Mouse (Mus musculus) MEL (cell line): Measurements from ENCODE around the gene Exph5. TPM values are rescaled to one million over a fixed set of nuclear protein-coding genes. Genes with fewer than 3 reads are reported as not detected.

Experiments
- DNase-seq: peaks from one replicate; pipeline ENCODE4 v3.0.0; 2011; ENCODE audit warnings: low read depth, low spot score
- H3K27ac ChIP-seq: 2 replicates; pipeline ENCODE4 v1.5.1; 2012; ENCODE audit warnings: low read depth, mild to moderate bottlenecking, control low read depth, low read length, moderate library complexity; ENCODE audit not compliant: control insufficient read depth
- H3K27me3 ChIP-seq, 2 experiments: fragments of 150-350 bp in 1 of 2; sonication (generic) in 1 of 2; 2 replicates each; pipeline ENCODE4 v1.6.1; 2012; ENCODE audit warnings: low read length in 2 of 2, mild to moderate bottlenecking in 2 of 2, improper control_type of control experiment in 1 of 2, moderate library complexity in 1 of 2; ENCODE audit not compliant: insufficient read depth in 2 of 2, control insufficient read depth in 1 of 2
- H3K36me3 ChIP-seq, 2 experiments: 2 replicates each; pipeline ENCODE4 v1.6.1; 2012 to 2014; ENCODE audit warnings: low read length in 2 of 2, improper control_type of control experiment in 1 of 2, inconsistent platforms in 1 of 2, mild to moderate bottlenecking in 1 of 2; ENCODE audit not compliant: insufficient read depth in 2 of 2, control insufficient read depth in 1 of 2
- H3K4me1 ChIP-seq, 2 experiments: fragments of 150-350 bp in 1 of 2; sonication (generic) in 1 of 2; 2 replicates each; pipeline ENCODE4 v1.6.1; 2012; ENCODE audit warnings: low read length in 2 of 2, improper control_type of control experiment in 1 of 2, mild to moderate bottlenecking in 1 of 2; ENCODE audit not compliant: insufficient read depth in 2 of 2, control insufficient read depth in 1 of 2
- H3K4me3 ChIP-seq, 2 experiments: fragments of 150-350 bp in 1 of 2; sonication (generic) in 1 of 2; 2 replicates each; pipeline ENCODE4 v1.5.1; 2012; ENCODE audit warnings: low read depth in 2 of 2, low read length in 2 of 2, mild to moderate bottlenecking in 2 of 2, moderate library complexity in 2 of 2, control low read depth in 1 of 2, improper control_type of control experiment in 1 of 2; ENCODE audit not compliant: control insufficient read depth in 1 of 2, insufficient read depth in 1 of 2
- H3K79me2 ChIP-seq: 2 replicates; pipeline ENCODE4 v1.6.1; 2012; ENCODE audit warnings: mild to moderate bottlenecking, low read length, moderate library complexity; ENCODE audit not compliant: control insufficient read depth, poor library complexity, insufficient read depth
- H3K9ac ChIP-seq: 2 replicates; pipeline ENCODE4 v1.6.1; 2012; ENCODE audit warnings: low read depth, mild to moderate bottlenecking, control low read depth, low read length, moderate library complexity; ENCODE audit not compliant: control insufficient read depth, poor library complexity, severe bottlenecking
- H3K9me3 ChIP-seq: fragments of 150-350 bp; sonication (generic); replicated peaks from 2 replicates; pipeline ENCODE4 v1.6.1; 2012; ENCODE audit warnings: mild to moderate bottlenecking, low read length, improper control_type of control experiment, moderate library complexity; ENCODE audit not compliant: insufficient read depth
- BHLHE40 ChIP-seq: IDR thresholded peaks from 2 replicates; pipeline ENCODE4 v1.6.1; 2012; ENCODE audit warnings: low read depth, mild to moderate bottlenecking, inconsistent platforms, low read length, improper control_type of control experiment, borderline replicate concordance
- E2F4 ChIP-seq: IDR thresholded peaks from 2 replicates; pipeline ENCODE4 v1.6.1; 2011; ENCODE audit warnings: low read depth, low read length, improper control_type of control experiment, borderline replicate concordance
- ELF1 ChIP-seq: IDR thresholded peaks from 2 replicates; pipeline ENCODE4 v1.6.1; 2014; ENCODE audit warnings: low read depth, mild to moderate bottlenecking, inconsistent platforms, low read length, improper control_type of control experiment, moderate library complexity
- EP300 ChIP-seq, 2 experiments: IDR thresholded peaks; 2 replicates each; pipeline ENCODE4 v1.6.1; 2011; ENCODE audit warnings: improper control_type of control experiment in 2 of 2, low read length in 2 of 2, low read depth in 1 of 2, mild to moderate bottlenecking in 1 of 2
- ETS1 ChIP-seq: IDR thresholded peaks from 2 replicates; pipeline ENCODE4 v1.6.1; 2012; ENCODE audit warnings: low read depth, mild to moderate bottlenecking, inconsistent platforms, low read length, improper control_type of control experiment, moderate library complexity
- GABPA ChIP-seq: IDR thresholded peaks from 2 replicates; pipeline ENCODE4 v1.6.1; 2012; ENCODE audit warnings: low read depth, mild to moderate bottlenecking, inconsistent platforms, low read length, improper control_type of control experiment, moderate library complexity
- GATA1 ChIP-seq: IDR thresholded peaks from 2 replicates; pipeline ENCODE4 v1.6.1; 2011; ENCODE audit warnings: low read depth, low read length, improper control_type of control experiment
- JUND ChIP-seq: IDR thresholded peaks from 2 replicates; pipeline ENCODE4 v1.6.1; 2011; ENCODE audit warnings: low read depth, mild to moderate bottlenecking, improper control_type of control experiment, low read length
- KAT2A ChIP-seq: conservative IDR thresholded peaks from 2 replicates; pipeline ENCODE4 v1.6.1; 2012; ENCODE audit warnings: low read depth, low read length, improper control_type of control experiment, inconsistent platforms
- MAFK ChIP-seq: IDR thresholded peaks from 2 replicates; pipeline ENCODE4 v1.6.1; 2011; ENCODE audit warnings: low read depth, mild to moderate bottlenecking, low read length, improper control_type of control experiment, borderline replicate concordance
- MYB ChIP-seq: IDR thresholded peaks from 2 replicates; pipeline ENCODE4 v1.6.1; 2011; ENCODE audit warnings: mild to moderate bottlenecking, low read depth, low read length, improper control_type of control experiment
- MYC ChIP-seq: IDR thresholded peaks from 2 replicates; pipeline ENCODE4 v1.6.1; 2011; ENCODE audit warnings: low read depth, mild to moderate bottlenecking, low read length, improper control_type of control experiment, moderate library complexity
- NELFE ChIP-seq: IDR thresholded peaks from 2 replicates; pipeline ENCODE4 v1.6.1; 2011; ENCODE audit warnings: low read depth, low read length, improper control_type of control experiment
- RAD21 ChIP-seq: IDR thresholded peaks from 2 replicates; pipeline ENCODE4 v1.6.1; 2011; ENCODE audit warnings: mild to moderate bottlenecking, low read depth, low read length, improper control_type of control experiment
- SIN3A ChIP-seq: IDR thresholded peaks from 2 replicates; pipeline ENCODE4 v1.6.1; 2012; ENCODE audit warnings: low read length, improper control_type of control experiment, inconsistent platforms
- TAL1 ChIP-seq: IDR thresholded peaks from 2 replicates; pipeline ENCODE4 v1.6.1; 2012; ENCODE audit warnings: mild to moderate bottlenecking, inconsistent platforms, low read length, moderate library complexity, mixed read lengths
- TCF12 ChIP-seq: IDR thresholded peaks from 2 replicates; pipeline ENCODE4 v1.6.1; 2014; ENCODE audit warnings: low read depth, mild to moderate bottlenecking, inconsistent platforms, low read length, improper control_type of control experiment, moderate library complexity
- USF1 ChIP-seq: IDR thresholded peaks from 2 replicates; pipeline ENCODE4 v1.6.1; 2014; ENCODE audit warnings: low read depth, mild to moderate bottlenecking, inconsistent platforms, low read length, improper control_type of control experiment, moderate library complexity
- USF2 ChIP-seq, 2 experiments: IDR thresholded peaks; 2 replicates each; pipeline ENCODE4 v1.6.1; 2011 to 2012; ENCODE audit warnings: improper control_type of control experiment in 2 of 2, low read length in 2 of 2, borderline replicate concordance in 1 of 2, inconsistent platforms in 1 of 2, low read depth in 1 of 2, mild to moderate bottlenecking in 1 of 2; ENCODE audit not compliant: insufficient read depth in 1 of 2
- ZKSCAN1 ChIP-seq: IDR thresholded peaks from 2 replicates; pipeline ENCODE4 v1.6.1; 2012; ENCODE audit warnings: low read depth, mild to moderate bottlenecking, inconsistent platforms, low read length, improper control_type of control experiment, moderate library complexity
- polyA plus RNA-seq, 2 experiments: library from polyadenylated mRNA; stranded (reverse) in 1 of 2; unstranded in 1 of 2; fragments of >175 nt in 1 of 2; fragments of >200 nt in 1 of 2; gene quantifications; 2 replicates each; pipeline versions ENCODE4 v1.2.1 to v1.2.4; 2012; ENCODE audit warnings: low replicate concordance in 2 of 2, low read depth in 1 of 2; ENCODE audit not compliant: insufficient read length in 2 of 2, insufficient read depth in 1 of 2, missing spikeins in 1 of 2
- total RNA-seq: library from RNA; depleted of rRNA; stranded (reverse); fragments of 300-350 nt; gene quantifications from 2 replicates; pipeline ENCODE4 v1.2.3, GENCODE M21; 2012

Exph5 gene
- total and polyA plus RNA-seq, 3 experiments, result not detected

GRCm38 (mm10) chr9:53302415-53302814, 945 bp downstream of the Exph5 start:
- no peak for DNase-seq
- H3K4me1 ChIP-seq, result no peaks in the 10 kb centered on the region
- TF ChIP-seq GATA1, result no peak

GRCm38 (mm10) chr9:53307904-53308303, 6.4 kb downstream of the Exph5 start:
- no peaks in the 10 kb centered on the region for H3K4me1 ChIP-seq
- H3K36me3 ChIP-seq, result no peaks in the 10 kb centered on the region
- no peaks in the 10 kb centered on the region for H3K79me2 ChIP-seq
- no peaks in the 10 kb centered on the region for H3K9me3 ChIP-seq
- no peak overlapping the region for H3K4me3 ChIP-seq
- no peak for TF ChIP-seq ETS1
- no peak for TF ChIP-seq EP300 (IDR thresholded peaks at IDR 0.05; ENCODE audit: low read depth in 1 of 2, low read length in 2 of 2)
- no peak for TF ChIP-seq BHLHE40
- TF ChIP-seq USF2 (IDR thresholded peaks at IDR 0.05; ENCODE audit: borderline replicate concordance in 1 of 2, insufficient read depth in 1 of 2, low read depth in 1 of 2, low read length in 2 of 2), result no peak
- TF ChIP-seq MAFK, result no peak
- TF ChIP-seq KAT2A, result no peak
- no peak for TF ChIP-seq ELF1
- TF ChIP-seq SIN3A, result no peak
- TF ChIP-seq MYB, result no peak
- no peak for TF ChIP-seq GATA1
- no peak for TF ChIP-seq GABPA
- TF ChIP-seq TCF12, result no peak
- no peak for TF ChIP-seq USF1
- no peak for TF ChIP-seq JUND
- TF ChIP-seq NELFE, result no peak
- TF ChIP-seq RAD21, result no peak
- no peak for TF ChIP-seq E2F4
- no peak for TF ChIP-seq TAL1
- no peak for TF ChIP-seq MYC
- TF ChIP-seq ZKSCAN1, result no peak
- TF ChIP-seq, all 39 proteins: peak for 0
- no peak for DNase-seq
- peaks cover 0 to 6% of the 10 kb centered on the region in 2 experiments for H3K27me3 ChIP-seq
- no peak overlapping the region for H3K27ac ChIP-seq
- no peak overlapping the region for H3K9ac ChIP-seq

More at GRCm38 (mm10) chr9:53302415-53302814, 945 bp downstream of the Exph5 start:
- Histone ChIP-seq H3K4me3 (no peak overlapping the region), H3K9ac (no peak overlapping the region), H3K27me3 (no peaks in the 10 kb centered on the region; a peak in 2 of 4 replicates), H3K79me2 (no peaks in the 10 kb centered on the region), H3K36me3 (no peaks in the 10 kb centered on the region), H3K27ac (no peak overlapping the region), H3K9me3 (no peaks in the 10 kb centered on the region)
